Mouse (Mus musculus) WW6 (cell line): ENCODE measurements around the gene Grsf1.
A peak's percentile ranks its signal among the peaks of the same experiment; 100 is the strongest.

Source experiments
- DNase-seq: peaks from one replicate; pipeline ENCODE4 v3.0.0-alpha.2; 2013; ENCODE audit warnings: low read depth, low spot score

The Grsf1 gene

DNA sequence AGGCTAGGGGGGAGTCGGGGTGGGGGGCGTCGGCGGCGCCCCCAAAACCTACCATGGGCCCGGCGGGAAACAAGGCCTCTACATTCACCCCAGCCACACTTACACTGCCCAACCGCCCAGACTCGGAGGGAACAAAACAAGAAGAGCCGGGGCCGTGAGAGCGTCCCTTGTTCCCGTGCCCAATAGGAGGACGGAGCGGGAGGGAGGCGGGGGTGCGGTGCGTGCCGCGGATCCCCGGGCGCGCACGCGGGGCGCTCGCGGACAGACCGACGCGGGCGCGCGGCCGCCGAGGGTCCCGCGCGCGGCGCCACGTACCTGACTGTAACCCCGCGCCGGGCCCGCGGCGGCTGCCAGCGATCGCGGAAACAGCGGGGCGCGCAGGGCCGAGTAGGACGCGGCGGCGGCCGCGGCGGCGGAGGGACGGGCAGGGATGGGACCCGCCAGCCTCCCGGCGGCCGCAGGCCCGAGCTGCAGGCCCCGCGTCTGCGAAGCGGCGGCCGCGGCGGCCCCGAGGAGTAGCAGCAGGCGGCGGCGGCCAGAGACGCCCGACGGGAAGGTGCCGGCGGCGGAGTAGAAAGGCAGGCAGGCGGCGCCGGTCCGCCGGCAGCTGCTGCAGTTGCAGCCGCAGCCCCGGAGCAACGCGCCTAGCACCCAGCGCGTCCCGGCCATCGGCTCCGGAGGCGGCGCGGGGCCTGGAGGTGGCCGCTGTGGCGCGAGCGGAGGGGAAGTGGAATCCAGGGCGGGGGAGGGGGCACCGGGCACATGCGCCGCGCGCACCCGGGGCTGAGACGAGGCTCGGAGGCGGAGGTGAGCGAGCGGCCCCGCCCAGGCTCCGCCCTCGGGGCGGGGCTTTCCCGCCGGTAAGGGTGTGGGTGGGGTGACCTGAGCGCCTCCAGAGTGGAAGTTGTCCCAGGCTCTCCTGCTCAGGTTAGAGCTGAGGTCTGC is at the start of gene Grsf1:
Gene Grsf1, minus strand, starts transcription at position 729 of the 945 bp plus-strand sequence.
- peak; percentile 78 for DNase-seq

DNA sequence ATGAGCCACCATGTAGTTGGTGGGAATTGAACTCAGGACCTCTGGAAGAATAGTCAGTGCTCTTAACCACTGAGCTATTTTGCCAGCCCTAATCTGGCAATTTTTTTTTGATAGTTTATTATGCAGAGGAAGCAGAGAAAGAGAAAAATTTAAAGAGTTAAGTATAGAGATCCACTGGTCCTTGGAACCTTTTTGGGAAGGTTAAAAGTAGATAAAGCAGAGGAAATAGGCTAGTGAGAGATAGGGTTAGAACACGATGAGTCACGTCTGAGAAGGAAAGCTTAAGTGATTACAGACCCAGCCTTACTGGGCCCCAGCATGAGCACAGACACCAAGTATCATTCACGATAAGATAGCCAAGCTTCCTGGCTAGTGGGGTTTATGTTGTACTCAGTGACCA is 48.1 kb upstream of the Grsf1 start:
- no peak for DNase-seq

DNA sequence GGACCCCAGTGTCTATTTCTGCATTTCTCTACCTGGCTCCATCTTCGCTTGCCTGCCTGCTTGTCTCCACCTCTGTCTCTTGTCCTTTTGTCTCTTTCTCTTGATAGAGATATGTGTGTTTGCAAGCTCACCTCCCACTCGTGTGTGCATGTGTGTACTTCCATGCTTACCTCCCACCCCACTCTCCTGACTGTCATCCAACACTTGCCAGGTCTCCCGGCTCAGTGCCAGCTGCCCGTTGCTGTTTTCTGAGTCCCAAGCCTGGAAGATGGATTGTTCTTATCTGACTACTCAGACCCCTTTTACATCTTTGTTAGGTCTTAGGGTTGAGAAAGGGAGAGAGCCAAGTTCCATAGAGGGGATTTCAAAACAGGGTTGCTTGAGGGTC is 46.2 kb upstream of the Grsf1 start:
- no peak for DNase-seq

DNA sequence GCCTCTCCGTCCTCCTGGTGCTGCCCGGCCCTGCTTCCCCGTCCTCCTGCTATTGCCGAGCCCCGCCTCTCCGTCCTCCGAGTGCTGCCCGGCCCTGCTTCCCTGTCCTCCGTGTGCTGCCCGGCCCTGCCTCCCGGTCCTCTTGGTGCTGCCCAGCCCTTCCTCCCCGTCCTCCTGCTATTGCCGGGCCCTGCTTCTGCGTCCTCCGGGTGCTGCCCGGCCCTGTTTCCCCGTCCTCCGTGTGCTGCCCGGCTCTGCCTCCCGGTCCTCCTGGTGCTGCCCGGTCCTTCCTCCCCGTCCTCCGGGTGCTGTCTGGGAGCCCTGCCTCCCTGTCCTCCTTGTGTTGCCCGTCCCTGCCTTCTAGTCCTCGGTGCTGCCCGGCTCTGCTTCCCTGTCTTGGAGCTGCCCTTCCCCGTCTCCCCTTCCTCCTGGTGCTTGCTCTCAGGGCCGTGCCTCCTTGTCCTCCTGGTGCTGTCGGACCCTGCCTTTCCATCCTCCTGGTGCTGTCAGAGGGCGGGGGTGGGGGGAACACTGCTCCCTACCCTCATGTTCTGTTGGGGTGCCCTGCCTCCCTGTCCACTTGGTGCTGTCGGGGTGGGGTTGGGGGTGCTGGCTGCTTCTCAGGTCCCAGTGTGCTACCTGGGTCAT is 45.7 kb upstream of the Grsf1 start:
- DNase-seq = no peak

DNA sequence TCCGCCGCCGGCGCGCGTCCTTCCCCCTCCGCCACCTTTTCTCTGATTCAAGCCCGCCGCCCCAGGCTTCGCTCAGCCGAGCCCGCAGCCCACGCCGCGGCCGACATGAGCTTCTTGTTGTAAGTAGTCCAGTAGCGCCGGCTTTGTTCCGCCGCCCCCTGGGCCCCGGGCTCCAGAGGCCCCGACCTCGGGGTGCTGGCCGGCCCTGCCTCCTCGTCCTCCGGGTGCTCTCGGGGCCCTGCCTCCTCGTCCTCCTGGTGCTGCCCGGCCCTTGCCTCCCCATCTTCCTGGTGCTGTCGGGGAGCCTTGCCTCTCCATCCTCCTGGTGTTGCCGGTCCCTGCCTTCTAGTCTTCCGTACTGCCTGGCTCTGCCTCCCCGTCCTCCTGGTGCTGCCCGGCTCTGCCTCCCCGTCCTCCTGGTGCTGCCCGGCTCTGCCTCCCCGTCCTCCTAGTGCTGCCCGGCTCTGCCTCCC is 45.1 kb upstream of the Grsf1 start:
- no peak for DNase-seq

DNA sequence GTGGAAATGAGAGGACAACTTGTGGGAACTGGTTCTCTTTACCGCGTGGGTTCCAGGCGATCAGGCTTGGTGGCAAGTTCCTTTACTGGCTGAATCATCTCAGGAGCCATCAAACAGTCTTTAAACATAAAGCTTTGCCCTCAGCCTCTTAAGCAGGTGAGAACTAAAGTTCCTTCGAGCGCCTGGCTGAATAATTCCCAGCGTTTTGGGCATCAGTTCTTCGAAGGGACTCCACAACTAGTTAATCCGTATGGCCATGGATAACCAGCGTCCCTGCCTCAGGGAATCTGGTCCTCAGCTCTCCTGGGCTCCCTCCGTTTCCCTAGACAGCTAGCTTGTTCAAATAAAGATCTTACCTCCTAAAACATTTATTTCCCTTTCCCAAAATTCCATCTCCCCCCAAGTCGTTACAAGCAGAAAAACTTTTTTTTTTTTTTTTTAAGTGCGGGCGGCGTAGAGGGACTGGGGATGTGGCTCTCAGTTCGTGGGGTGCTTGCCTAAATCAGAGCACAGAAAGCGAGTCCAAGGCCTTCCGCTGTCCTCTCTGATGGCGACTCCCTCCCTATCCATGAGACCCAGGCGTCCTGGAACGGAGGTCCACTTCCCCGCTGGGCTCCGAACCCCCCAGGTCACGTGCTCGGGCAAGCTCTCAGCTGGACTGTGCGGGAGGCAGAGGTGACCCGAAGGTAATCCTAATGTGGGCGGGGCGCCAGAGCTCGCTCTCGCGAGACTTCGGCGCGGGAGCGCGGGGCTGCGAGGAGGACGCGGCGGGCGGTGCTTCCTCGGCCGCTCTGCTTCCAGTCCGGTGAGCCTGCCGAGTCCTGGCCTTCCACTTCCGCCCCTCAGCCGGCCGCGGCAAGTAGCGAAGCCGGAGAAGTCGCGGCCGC is 44.4 kb upstream of the Grsf1 start, which contains the start of gene Mob1b:
Gene Mob1b, plus strand, starts transcription at position 740 of the 887 bp plus-strand sequence.
- DNase-seq = peak; percentile 76

DNA sequence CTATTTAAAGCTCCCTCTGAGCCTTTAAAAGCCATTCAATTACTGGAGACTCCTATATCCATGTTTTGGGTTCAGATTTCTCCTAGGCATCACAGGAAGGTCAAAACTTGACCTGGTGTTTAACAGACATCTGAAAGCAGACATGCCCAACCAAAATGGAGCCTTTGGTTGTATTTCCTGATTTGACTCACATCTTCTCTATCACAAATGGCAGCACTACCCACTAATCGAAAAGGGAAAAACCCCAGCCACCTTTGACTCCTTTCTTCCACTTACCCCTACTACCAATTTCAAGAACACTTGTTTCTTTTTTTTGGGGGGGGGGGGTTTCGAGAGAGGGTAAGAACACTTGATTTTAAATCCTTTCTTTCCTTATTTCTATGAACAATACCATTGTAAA is 41.0 kb upstream of the Grsf1 start:
- DNase-seq = no peak

DNA sequence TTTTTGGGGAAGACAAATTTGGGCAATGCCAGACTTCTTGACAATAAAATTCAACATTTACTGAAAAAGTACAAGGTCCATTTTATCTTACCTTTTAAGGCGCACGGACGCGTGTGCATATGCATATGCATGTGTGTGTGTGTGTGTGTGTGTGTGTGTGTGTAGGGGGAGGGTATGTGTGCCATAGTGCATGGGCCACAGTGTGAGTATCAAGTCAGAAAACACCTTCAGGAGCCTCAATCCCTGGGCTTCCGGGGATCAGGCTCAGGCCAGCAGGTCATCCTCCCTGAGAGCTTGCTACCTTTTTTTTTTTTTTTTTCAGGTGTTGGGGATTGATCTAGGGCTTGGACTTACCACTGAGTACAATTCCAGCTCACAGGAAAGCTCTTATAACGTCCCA is 36.4 kb upstream of the Grsf1 start:
- no peak for DNase-seq

DNA sequence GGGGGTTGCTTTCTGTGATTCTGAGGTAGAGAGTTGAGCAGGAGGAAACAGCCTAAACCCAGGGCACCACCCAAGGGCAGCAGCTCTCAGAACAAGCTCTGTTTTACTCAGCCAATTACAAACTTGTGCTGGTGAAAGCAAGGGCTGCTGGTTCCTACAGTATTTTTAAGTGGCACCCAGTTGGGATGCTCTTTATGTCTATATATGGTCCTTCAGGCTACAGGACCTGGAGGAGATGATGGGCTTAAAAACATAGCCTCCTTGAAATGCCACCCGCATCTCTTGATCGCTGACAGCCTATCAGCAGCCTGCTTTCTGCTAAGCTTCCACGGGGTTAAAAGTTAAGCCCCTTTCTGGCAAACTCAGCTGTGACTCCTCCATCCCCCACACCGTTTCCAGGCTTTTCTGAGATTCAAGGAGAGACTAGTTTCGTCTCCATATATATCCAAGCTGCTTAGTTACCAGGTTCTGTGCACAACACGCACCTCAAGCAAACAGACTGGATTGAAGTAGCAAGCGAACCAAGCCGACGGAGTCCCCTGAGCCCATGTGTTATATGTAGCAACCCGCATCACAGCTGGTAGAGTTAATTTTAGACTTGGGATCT is 35.8 kb upstream of the Grsf1 start:
- DNase-seq = no peak

DNA sequence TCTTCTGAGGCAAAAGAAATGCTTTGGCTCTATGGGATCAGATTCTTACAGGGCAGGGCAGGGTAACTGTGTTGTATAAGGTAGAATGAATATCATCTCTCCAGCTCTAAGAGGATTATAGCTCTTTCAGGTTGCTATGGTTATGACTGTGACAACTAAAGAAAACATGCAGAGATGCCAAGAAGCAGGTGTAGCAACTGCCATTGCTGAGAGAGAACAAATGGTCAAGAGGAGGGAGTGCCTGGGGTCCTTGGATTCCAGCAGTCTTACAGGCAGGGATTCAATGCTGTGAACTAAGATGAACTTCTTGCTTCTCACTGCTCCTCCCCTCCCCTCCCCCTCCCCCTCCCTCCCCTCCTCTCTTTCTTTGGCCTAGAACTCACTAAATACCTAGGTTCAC is 35.2 kb upstream of the Grsf1 start:
- no peak for DNase-seq

DNA sequence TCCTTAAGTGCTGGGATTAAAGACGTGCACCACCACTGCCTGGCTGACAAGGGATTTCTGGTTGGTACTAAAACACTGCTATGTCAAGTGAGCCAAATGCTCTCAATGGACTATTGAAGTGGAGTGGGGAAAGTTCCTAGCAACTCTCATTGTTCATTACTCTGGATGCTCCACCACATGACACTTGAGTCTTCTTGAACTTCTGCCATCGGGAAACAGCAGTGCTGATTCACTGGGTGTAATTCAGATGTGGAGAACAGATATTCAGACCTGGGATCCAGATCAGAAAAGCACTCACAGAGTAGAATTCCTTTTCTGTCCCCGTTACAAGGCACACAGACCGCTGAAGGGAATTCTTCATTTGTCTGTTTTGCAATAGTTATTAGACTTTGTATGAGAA is 27.6 kb upstream of the Grsf1 start:
- DNase-seq = no peak

DNA sequence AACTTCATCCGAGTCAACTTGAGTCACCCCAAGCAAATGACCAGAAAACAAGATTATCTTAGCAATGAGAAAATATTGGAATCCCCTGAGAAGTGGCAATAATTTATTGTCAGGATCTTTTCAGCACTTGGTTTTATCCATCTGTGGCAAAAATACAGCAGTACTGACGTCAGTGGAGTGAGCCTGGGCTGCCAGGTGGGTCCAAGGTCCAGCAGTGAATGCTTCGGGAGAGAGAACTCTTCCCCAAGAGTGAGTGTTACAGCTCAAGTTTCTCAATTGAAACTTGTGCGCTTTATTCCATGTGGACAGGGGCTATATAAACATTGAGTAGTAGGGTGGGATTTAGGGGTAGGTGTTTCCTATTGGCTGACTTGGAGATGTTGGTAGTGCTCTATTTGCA is 26.1 kb upstream of the Grsf1 start:
- DNase-seq = no peak

DNA sequence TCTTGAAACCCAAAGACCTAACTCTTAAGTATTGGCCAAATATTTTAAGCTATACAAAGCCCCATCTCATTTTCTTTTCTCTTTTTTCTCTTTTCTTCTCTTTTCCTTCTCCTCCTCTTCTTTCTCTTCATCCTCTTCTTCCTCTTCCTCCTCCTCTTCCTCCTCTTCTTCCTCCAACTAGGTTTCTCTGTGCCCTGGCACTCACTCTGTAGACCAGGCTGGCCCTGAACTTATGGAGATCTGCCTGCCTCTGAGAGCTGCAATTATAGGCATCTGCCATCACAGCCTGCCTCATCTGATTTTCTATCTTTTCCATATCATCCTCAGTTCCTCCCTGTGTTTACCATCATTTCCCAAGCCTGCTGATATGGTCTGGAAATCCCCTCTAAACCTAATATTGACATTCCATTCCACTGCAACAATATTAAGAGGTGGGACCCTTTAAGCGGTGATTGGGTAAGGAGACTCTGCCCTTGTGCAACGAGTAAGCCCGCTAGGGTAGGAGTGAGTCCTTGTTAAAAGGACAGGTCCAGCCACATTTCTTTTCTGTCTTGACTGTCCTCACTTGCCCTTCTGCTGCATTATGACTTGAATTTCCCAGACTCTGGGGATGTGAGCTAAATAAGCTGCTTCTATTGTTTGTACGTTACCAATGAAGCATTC is 23.4 kb upstream of the Grsf1 start:
- no peak for DNase-seq

DNA sequence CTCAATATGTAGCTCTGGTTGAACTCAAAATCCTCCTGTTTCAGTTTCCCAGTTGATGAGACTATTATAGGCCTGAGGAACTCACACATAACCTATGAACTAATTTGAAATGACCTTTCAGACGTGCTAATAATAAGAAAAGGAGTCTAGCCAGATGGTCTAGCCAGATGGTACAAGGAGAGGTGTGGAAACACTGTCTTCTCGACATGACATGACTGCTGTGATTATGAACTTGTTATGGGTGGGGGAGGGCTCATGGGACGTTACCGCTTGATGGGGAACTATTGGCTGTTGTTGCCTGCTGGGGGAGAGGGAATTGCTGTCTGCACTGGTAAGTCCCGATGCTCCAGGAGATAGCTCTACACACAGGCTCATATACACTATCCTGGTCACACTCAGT is 21.3 kb upstream of the Grsf1 start:
- no peak for DNase-seq

DNA sequence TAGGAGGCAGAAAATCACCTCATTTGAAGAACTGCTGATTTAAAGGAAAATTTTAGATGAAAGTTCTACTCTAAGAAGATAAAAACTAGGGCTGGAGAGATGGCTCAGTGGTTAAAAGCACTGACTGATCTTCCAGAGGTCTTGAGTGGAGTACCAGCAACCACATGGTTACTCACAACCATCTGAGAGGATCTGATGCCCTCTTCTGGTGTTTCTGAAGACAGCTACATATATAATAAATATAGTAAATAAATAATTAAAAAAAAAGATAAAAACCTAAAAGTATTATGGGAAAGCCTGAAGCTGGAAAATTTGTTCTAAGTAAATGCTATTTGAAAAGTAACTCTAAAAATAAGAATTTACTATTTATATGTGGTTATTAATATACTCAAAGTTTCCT is 17.1 kb upstream of the Grsf1 start:
- no peak for DNase-seq

DNA sequence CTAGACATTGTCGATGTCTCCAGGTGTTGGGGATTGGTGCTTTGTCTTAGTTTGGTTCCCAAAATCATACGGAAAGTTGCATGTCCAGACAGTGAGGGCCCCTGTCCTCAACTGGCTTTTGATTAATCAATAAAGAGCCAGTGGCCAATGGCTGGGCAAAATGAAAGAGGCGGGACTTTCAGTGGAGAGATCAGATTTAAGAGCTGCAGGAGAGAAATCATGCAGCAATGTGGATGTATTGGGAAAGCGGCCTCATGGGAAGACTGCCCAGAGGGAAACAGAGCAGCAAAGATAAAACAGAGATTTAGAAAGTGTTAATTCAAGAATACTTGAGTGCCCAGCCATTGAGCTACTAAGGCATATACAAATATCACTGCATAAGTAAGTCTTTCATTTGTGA is 16.6 kb upstream of the Grsf1 start:
- DNase-seq = no peak

DNA sequence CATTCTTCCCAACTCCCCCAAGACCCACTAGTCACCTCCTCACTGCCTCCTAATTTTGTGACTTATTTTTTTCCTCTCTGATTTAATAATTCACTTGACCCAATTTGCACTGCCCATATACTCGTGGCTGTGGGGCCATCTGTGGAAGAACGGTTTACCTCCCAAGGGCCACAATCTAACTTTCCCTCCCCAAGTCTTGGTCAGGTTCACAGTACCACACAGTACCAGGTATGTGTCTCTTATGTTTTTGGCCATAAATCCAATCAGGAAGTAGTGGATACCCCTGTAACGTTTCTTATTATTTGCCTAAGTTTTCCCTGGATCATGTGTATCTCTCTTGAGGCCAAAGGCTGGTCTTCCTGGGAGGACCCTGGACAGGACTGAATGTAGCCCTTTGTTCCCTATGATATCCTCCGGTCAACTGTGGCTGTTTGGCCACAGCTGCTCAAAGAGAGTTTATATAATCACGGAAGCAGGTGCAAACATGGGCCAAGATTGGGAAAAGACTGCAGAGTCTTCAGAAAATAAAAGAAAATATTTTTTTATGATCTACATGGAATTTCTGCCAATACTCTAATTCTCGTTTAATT is 15.6 kb upstream of the Grsf1 start:
- DNase-seq = no peak

DNA sequence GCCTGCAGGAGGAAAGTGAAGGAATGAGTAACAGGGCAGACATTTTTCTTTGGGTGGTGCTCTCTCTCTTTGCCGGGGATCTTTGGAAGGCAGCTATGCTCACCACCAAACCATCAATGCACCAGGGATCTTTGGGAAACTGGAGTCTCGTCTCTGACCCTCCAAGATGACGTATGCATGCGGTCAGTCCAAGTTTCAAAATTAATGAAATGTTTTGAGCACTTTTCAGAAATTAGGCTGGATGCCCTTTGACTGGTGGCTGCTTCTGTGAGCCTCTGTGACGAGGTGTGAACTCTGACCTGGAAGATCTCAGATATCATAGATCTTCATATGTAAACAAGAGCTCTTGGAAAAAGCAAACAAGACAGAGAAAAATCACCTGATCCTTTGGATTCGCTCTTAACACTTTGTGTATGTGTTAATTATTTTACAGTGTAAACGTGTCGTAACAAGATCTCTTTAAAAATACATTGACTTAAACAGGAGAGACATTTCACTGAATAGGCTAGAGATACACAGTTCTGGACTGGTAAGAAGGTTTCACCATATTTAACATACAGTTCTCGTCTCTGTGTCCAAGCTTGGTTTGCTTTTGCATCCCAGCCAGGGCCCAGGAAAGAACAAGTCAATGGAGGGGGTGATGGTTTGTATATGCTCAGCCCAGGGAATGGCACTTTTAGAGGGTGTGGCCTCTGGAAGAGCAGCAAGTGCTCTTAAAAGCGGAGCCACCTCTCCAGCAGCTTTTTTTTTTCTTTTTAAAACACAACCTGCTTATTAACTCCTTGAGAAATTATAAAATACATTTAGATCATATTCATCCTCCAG is 14.9 kb upstream of the Grsf1 start:
- DNase-seq = no peak

DNA sequence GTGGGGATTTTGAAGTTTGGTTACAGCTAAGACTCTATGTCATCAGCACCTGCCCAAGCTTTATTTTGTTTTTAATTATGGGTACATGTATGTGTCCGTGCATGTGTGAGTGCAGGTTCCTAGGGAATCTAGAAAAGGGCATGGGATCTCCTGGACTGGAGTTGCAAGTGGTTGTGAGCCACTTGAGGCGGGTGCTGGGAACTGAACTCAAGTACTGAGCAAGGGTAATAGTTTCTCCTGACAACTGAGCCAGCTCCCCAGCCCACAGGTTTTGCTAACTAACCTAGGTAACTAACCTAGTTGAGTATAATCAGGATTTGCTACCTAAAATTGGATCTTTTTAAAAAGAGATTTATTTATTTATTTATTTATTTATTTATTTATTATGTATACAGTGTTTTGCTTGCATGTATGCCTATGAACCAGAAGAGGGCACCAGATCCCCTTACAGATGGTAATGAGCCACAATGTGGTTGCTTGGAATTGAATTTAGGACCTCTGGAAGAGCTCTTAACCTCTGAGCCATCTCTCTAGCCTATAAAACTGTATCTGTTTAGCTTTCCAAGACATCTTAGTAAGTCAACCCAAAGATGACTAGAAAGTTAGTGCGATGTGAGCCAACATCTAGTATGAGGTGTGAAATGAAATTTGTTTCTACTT is 13.4 kb upstream of the Grsf1 start:
- DNase-seq = no peak
